In the genomic region with DNA sequence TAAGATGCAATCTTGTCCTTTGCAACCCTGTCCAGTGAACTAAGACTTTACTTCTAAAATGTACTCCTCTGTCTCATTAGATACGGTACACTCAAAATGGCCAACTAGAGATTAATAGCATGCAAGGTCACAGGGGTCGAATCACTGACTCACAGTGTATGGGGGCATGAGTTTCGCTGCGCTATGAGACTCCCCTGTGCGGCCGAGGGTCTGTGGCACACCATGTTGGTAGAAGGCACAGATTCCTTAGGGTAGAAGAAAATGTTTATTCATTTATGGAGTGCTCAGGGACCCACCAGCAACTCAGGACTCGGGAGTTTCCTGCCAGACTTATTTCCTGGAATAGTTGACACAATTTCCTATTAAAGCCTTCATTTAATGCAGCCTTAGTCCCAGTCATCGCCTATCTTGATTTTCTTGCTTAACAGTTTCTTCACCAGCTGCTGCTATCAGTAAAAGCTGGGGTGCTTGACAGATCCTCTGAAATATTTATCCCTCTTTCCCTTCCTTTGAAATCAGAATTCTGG, we compare ENCODE assay signal across 15 mouse cellular contexts. TPM values are rescaled to one million over a fixed set of nuclear protein-coding genes. Genes with fewer than 3 reads are reported as not detected.
DNase-seq lines count a peak whose midpoint lies in the region; ATAC-seq and TF ChIP-seq lines count a peak whose summit lies in the region.
"Had no signal": no experiment of that assay in that cellular context is flagged by ENCODE, and none has a peak within 500 bp of the region (broad histone marks: within the 10 kb centered on the region; RNA-seq: fewer than 3 reads in every experiment).

No protein-coding gene starts in this region.

- H3K36me3 ChIP-seq in intestine, postnatal 0 days (ENCODE audit: control insufficient read depth, insufficient read depth) = no peaks in the 10 kb centered on the region
- no peaks in the 10 kb centered on the region for H3K36me3 ChIP-seq in intestine, embryonic 16.5 days (ENCODE audit: control insufficient read depth, insufficient read depth, low read length)
- H3K36me3 ChIP-seq in midbrain, embryonic 11.5 days (ENCODE audit: control insufficient read depth, insufficient read depth, low read length) = no peaks in the 10 kb centered on the region
- no peaks in the 10 kb centered on the region for H3K36me3 ChIP-seq in midbrain, embryonic 13.5 days
- no peaks in the 10 kb centered on the region for H3K36me3 ChIP-seq in stomach, embryonic 16.5 days (ENCODE audit: control insufficient read depth, insufficient read depth, low read length)
- H3K36me3 ChIP-seq: liver, embryonic 15.5 days; midbrain, embryonic 10.5 days; neural tube, embryonic 13.5 days had no signal

- peak overlapping the region; percentile 27; the same call in 1 of the 2 replicates for H3K4me2 ChIP-seq in intestine, postnatal 0 days (replicated peaks; ENCODE audit: low read depth)
- H3K4me2 ChIP-seq in intestine, embryonic 16.5 days (ENCODE audit: low read depth, low read length) = no peak overlapping the region
- H3K4me2 ChIP-seq in midbrain, embryonic 11.5 days = no peak overlapping the region
- H3K4me2 ChIP-seq in midbrain, embryonic 13.5 days (replicated peaks) = no peak overlapping the region
- no peak overlapping the region for H3K4me2 ChIP-seq in stomach, embryonic 16.5 days (ENCODE audit: low read depth, low read length)
- H3K4me2 ChIP-seq: liver, embryonic 15.5 days; neural tube, embryonic 13.5 days had no signal

- no peak for ATAC-seq in intestine, postnatal 0 days
- no peak for ATAC-seq in intestine, embryonic 16.5 days
- ATAC-seq in midbrain, embryonic 11.5 days (ENCODE audit: low FRiP score) = 0 out of 2 replicates have a peak, but pooled peaks have one; percentile 19
- no peak for ATAC-seq in midbrain, embryonic 13.5 days
- peak; percentile 31; the same call in 1 of the 2 replicates for ATAC-seq in stomach, embryonic 16.5 days (ENCODE audit: insufficient read depth, low FRiP score)
- no peak for ATAC-seq in cerebellum, adult (ENCODE audit: insufficient number of reproducible peaks, low FRiP score, low TSS enrichment)

- H3K9ac ChIP-seq in intestine, postnatal 0 days (ENCODE audit: low read depth, low read length) = no peak overlapping the region
- H3K9ac ChIP-seq in intestine, embryonic 16.5 days (ENCODE audit: low read depth, low read length) = no peak overlapping the region
- H3K9ac ChIP-seq in midbrain, embryonic 11.5 days (ENCODE audit: low read length) = no peak overlapping the region
- no peak overlapping the region for H3K9ac ChIP-seq in midbrain, embryonic 13.5 days (replicated peaks)
- H3K9ac ChIP-seq in stomach, embryonic 16.5 days (ENCODE audit: low read length) = no peak overlapping the region
- H3K9ac ChIP-seq: liver, embryonic 15.5 days; neural tube, embryonic 13.5 days had no signal

- no peaks in the 10 kb centered on the region for H3K4me1 ChIP-seq in intestine, postnatal 0 days (replicated peaks; ENCODE audit: control insufficient read depth, insufficient read depth, low read length)
- H3K4me1 ChIP-seq in intestine, embryonic 16.5 days (ENCODE audit: control insufficient read depth, insufficient read depth, low read length) = peaks cover 7% of the 10 kb centered on the region; the same call in 1 of the 2 replicates
- no peaks in the 10 kb centered on the region for H3K4me1 ChIP-seq in midbrain, embryonic 11.5 days (ENCODE audit: control insufficient read depth, insufficient read depth, low read length)
- no peaks in the 10 kb centered on the region for H3K4me1 ChIP-seq in midbrain, embryonic 13.5 days (replicated peaks)
- 0 out of 2 replicates have a peak, but pooled peaks cover 10% of the 10 kb centered on the region for H3K4me1 ChIP-seq in stomach, embryonic 16.5 days (ENCODE audit: control insufficient read depth, insufficient read depth, low read length)
- H3K4me1 ChIP-seq: liver, embryonic 15.5 days; midbrain, embryonic 10.5 days; neural tube, embryonic 13.5 days had no signal

- DNase-seq in gastrocnemius, adult 2 months = no peak
- DNase-seq in gastrocnemius, postnatal 14 days = no peak
- peak; percentile 53 for DNase-seq in midbrain, embryonic 11.5 days (ENCODE audit: low spot score, missing footprints)
- DNase-seq: cerebellum, postnatal 36 days; layer of hippocampus, adult 9-11 months had no signal

- 68% methylated on average over 8 of the region's 8 CpGs for WGBS in intestine, postnatal 0 days
- WGBS in intestine, embryonic 16.5 days = 63% methylated on average over 8 of the region's 8 CpGs
- WGBS in midbrain, embryonic 11.5 days = 82% methylated on average over 8 of the region's 8 CpGs
- 82% methylated on average over 8 of the region's 8 CpGs for WGBS in midbrain, embryonic 13.5 days
- whole genome bisulfite sequencing in stomach, embryonic 16.5 days = 52% methylated on average over 8 of the region's 8 CpGs

- no peaks in the 10 kb centered on the region for H3K9me3 ChIP-seq in intestine, postnatal 0 days (ENCODE audit: control insufficient read depth)
- H3K9me3 ChIP-seq in intestine, embryonic 16.5 days (ENCODE audit: control insufficient read depth, low read length) = no peaks in the 10 kb centered on the region
- H3K9me3 ChIP-seq in midbrain, embryonic 11.5 days (ENCODE audit: control insufficient read depth, low read length) = no peaks in the 10 kb centered on the region
- H3K9me3 ChIP-seq in midbrain, embryonic 13.5 days = no peaks in the 10 kb centered on the region
- H3K9me3 ChIP-seq in stomach, embryonic 16.5 days (replicated peaks; ENCODE audit: control insufficient read depth, low read length) = no peaks in the 10 kb centered on the region
- H3K9me3 ChIP-seq: liver, embryonic 15.5 days; midbrain, embryonic 10.5 days; neural tube, embryonic 13.5 days had no signal

- intact Hi-C loops in gastrocnemius, adult 2 months (cut with DNase I) = loop anchor here (2.0 to 5.0 kb wide), 3 partner anchors 81 to 331 kb away; no protein-coding TSS in a partner anchor
- intact Hi-C loops in gastrocnemius, postnatal 14 days (cut with DNase I; ENCODE audit: low total_unique reads) = loop anchor here (5.0 kb wide), 1 partner anchor 246 kb away; no protein-coding TSS in a partner anchor

- no peak overlapping the region for H3K4me3 ChIP-seq in gastrocnemius, adult 2 months
- H3K4me3 ChIP-seq in intestine, postnatal 0 days (ENCODE audit: low read depth, low read length) = no peak overlapping the region
- H3K4me3 ChIP-seq in intestine, embryonic 16.5 days (ENCODE audit: low read length) = no peak overlapping the region
- no peak overlapping the region for H3K4me3 ChIP-seq in midbrain, embryonic 11.5 days (ENCODE audit: low read depth, low read length)
- no peak overlapping the region for H3K4me3 ChIP-seq in midbrain, embryonic 13.5 days (replicated peaks)
- H3K4me3 ChIP-seq in stomach, embryonic 16.5 days (replicated peaks; ENCODE audit: low read length) = no peak overlapping the region
- H3K4me3 ChIP-seq: erythroblast, embryonic 14.5 days; liver, embryonic 15.5 days; midbrain, embryonic 10.5 days; neural tube, embryonic 13.5 days had no signal

- peak overlapping the region; percentile 64; the same call in 1 of the 2 replicates for H3K27ac ChIP-seq in gastrocnemius, adult 2 months
- H3K27ac ChIP-seq in intestine, postnatal 0 days (ENCODE audit: low read depth, low read length) = no peak overlapping the region
- H3K27ac ChIP-seq in intestine, embryonic 16.5 days (ENCODE audit: low read length) = no peak overlapping the region
- no peak overlapping the region for H3K27ac ChIP-seq in midbrain, embryonic 11.5 days (ENCODE audit: low read depth, low read length)
- no peak overlapping the region for H3K27ac ChIP-seq in midbrain, embryonic 13.5 days
- H3K27ac ChIP-seq in stomach, embryonic 16.5 days (ENCODE audit: low read length) = no peak overlapping the region; the same call in 1 of the 2 replicates
- H3K27ac ChIP-seq: liver, embryonic 15.5 days; midbrain, embryonic 10.5 days; neural tube, embryonic 13.5 days had no signal

- no peaks in the 10 kb centered on the region for H3K27me3 ChIP-seq in intestine, postnatal 0 days (replicated peaks; ENCODE audit: control insufficient read depth, insufficient read depth, low read length)
- no peaks in the 10 kb centered on the region for H3K27me3 ChIP-seq in intestine, embryonic 16.5 days (replicated peaks; ENCODE audit: control insufficient read depth, insufficient read depth, low read length)
- no peaks in the 10 kb centered on the region for H3K27me3 ChIP-seq in midbrain, embryonic 11.5 days (ENCODE audit: control insufficient read depth, insufficient read depth, low read length)
- H3K27me3 ChIP-seq in midbrain, embryonic 13.5 days = no peaks in the 10 kb centered on the region
- no peaks in the 10 kb centered on the region for H3K27me3 ChIP-seq in stomach, embryonic 16.5 days (ENCODE audit: control insufficient read depth, insufficient read depth, low read length)
- H3K27me3 ChIP-seq: liver, embryonic 15.5 days; neural tube, embryonic 13.5 days had no signal

- TF ChIP-seq CTCF in gastrocnemius, adult 2 months (IDR thresholded peaks at IDR 0.05) = no peak
- TF ChIP-seq CTCF in intestine, postnatal 0 days (IDR thresholded peaks at IDR 0.05; ENCODE audit: low read depth) = no peak

RNA-seq across cellular contexts. Expression of a gene that starts 14.0 kb away (rescaled TPM):
- 10 to 100 TPM; 30.6 to 32.4 TPM for total RNA-seq in gastrocnemius, adult 2 months (2021)
- 10 to 100 TPM; 28.6 to 37.6 TPM for total RNA-seq in gastrocnemius, postnatal 14 days (2021)
- polyA plus RNA-seq in intestine, postnatal 0 days (2015; fragmentation: Nextera tagmentation; extraction: Ambion mirVana) = 6.4 and 7.3 TPM in 2 replicates
- polyA plus RNA-seq in intestine, embryonic 16.5 days (2015; fragmentation: Nextera tagmentation; extraction: Ambion mirVana) = 7.4 and 8.9 TPM in 2 replicates
- polyA plus RNA-seq in midbrain, embryonic 11.5 days (2014; fragmentation: Nextera tagmentation; extraction: Ambion mirVana) = 2.0 and 2.6 TPM in 2 replicates
- polyA plus RNA-seq in midbrain, embryonic 13.5 days (2015; fragmentation: Nextera tagmentation; extraction: Ambion mirVana) = 1.2 and 1.3 TPM in 2 replicates
- 14.7 and 14.8 TPM in 2 replicates for polyA plus RNA-seq in stomach, embryonic 16.5 days (2015; fragmentation: Nextera tagmentation; extraction: Ambion mirVana)
- polyA plus RNA-seq: erythroblast, embryonic 14.5 days; inflammation-experienced regulatory T-cells, adult 6 months had no signal

RNA-seq across cellular contexts. Expression of a gene that starts 14.2 kb away (rescaled TPM):
- 10 to 100 TPM; 13.2 to 19.6 TPM for total RNA-seq in gastrocnemius, adult 2 months (2021)
- total RNA-seq in gastrocnemius, postnatal 14 days (2021) = 10 to 100 TPM; 20.0 to 21.1 TPM
- polyA plus RNA-seq in intestine, postnatal 0 days (2015; fragmentation: Nextera tagmentation; extraction: Ambion mirVana) = 57.9 and 72.0 TPM in 2 replicates
- 54.6 and 63.1 TPM in 2 replicates for polyA plus RNA-seq in intestine, embryonic 16.5 days (2015; fragmentation: Nextera tagmentation; extraction: Ambion mirVana)
- polyA plus RNA-seq in midbrain, embryonic 11.5 days (2014; fragmentation: Nextera tagmentation; extraction: Ambion mirVana) = 15.1 and 16.7 TPM in 2 replicates
- polyA plus RNA-seq in midbrain, embryonic 13.5 days (2015; fragmentation: Nextera tagmentation; extraction: Ambion mirVana) = 18.2 and 21.4 TPM in 2 replicates
- polyA plus RNA-seq in stomach, embryonic 16.5 days (2015; fragmentation: Nextera tagmentation; extraction: Ambion mirVana) = 36.3 and 43.1 TPM in 2 replicates

Comparison
In these comparisons a context has a peak if more than half of its experiments do, and no peak if none do; other contexts are left out.
1. ATAC-seq: peak in midbrain, embryonic 11.5 days (single experiment) and stomach, embryonic 16.5 days (single experiment); none in intestine, postnatal 0 days (single experiment), intestine, embryonic 16.5 days (single experiment), midbrain, embryonic 13.5 days (single experiment) and cerebellum, adult (single experiment).